Mouse (Mus musculus): ENCODE measurements around the gene Cfap61.

The Cfap61 gene

DNA sequence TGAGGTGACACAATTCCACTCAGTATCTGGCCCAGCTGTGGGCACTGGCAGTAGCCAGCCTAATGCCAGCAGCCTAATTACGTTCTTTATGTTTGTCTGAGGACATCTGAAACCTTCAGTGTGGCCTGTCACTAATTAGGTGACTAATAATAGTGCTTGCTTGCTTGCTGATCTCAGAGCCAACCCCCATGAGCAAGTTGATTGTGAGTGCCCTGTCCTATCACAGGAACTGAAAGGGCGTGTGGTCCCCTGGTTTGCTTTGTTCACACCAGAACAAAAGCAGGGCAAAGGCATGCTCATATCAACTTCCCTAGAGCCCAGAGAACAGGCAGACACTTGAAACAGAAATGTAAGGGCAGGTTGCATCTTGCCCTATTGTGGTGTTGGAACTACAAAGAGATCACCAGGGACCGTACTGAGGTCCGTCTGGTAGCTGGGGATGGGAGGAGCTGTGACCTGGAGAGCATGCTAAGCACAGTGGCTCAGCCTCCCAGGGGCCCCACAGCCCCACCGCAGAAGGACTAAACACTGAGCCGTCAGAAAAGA is 148.8 kb downstream of the Cfap61 start:
- no peak for DNase-seq (ENCODE audit: low read depth, low spot score)

DNA sequence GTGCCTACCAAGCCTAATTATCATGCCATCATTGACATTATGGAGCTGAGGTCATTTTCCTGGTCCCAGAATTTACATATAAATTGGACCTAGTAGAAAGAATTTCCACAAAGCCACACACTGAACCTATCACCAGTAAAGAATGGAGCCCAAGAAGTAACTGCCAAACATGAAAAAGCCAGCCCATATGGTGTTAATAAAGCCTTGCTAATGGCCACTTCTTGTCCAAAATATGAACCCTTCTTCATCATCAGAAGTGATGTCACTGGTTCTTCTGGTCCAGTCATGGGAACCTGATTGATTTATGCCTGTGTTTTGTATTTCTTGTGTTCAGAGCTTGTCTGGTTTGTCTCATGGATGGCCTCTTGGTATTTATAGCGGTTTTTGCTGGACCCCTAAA is 152.8 kb downstream of the Cfap61 start:
- no peak for DNase-seq (ENCODE audit: low read depth, low spot score)

DNA sequence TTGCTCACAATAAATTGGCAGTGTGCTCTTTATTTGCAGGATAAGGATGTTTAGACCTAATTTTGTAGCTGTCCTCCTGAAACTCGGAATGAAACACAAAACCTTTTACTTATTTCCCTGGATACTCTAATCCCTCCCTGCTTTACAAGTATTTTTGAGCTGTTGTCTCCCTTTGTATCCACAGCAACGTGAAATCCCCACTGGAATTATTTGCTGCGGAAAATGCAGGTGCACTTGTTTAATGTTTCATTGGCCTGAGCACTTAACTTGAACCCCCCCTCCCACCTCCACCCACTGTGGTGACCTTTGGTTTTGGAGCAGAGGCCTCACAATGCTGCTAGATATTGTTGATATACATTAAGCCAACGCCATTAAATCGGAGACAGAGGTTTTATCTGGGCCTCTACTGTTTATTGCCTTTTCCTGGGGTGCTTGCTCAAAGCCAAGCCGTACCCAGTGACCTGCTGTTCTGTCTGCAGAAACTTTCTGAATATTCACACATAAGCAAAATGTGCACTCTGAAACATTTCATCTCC is 154.6 kb downstream of the Cfap61 start:
- DNase-seq (ENCODE audit: low read depth, low spot score): no peak

DNA sequence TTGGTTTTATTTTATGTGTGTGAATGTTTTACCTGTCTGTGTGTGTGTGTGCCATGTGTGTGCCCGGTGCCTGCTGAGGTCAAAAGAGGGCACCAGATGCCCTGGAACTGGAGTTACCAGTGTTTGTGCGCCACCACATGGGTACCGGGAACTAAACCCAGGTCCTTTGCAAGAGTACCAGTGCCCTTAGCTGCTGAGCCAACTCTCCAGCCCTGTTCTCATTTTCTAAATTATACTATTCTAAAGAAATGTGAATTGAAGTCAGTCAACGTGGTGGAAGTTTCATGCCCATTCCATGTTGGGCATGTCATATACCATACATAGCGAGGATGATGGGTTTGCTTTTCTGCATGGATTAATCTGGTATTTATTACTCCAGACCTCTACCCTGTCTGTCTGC is 162.9 kb downstream of the Cfap61 start:
- no peak for DNase-seq (ENCODE audit: low read depth, low spot score)

DNA sequence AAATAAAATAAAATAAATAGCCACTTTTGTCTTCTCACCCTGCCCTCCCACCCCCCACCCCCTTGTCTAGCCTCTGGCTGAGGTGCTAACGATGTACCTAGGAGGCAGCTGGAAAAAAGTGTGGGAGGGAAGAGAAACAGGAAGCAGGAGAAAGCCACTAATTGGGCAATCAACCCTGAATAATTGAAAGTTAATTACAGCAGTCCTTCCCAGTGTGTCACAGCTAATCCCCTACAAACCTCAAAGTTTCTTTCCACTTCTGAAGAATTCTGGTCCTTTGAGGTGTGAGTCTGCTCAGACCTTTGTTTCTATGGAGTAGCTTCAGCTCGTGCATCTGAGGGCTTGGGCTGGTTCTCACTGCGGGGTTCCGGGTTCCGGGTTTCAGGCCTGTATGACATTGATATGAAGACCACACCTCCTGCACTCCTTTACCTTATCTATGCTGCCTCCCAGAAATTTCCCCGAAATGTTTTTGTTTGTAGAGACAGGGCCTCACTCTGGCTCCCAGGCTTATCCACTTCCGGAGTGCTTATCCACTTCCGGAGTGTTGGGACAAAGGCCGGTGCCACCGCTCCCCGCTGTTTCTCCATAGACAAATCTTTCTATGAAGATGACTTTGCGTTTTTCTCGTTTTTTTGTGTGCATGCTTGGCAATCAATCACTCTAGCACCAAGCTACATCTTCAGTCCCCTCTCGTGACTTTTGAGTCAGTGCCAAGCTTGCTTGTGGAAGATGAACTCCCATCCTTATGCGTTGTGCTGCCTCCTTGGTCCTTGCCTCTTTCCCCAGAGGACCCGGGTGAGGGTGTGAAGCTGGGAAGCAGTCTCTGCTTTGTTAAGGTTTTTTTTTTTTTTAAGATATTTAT is 164.5 kb downstream of the Cfap61 start:
- DNase-seq (ENCODE audit: low read depth, low spot score): no peak

DNA sequence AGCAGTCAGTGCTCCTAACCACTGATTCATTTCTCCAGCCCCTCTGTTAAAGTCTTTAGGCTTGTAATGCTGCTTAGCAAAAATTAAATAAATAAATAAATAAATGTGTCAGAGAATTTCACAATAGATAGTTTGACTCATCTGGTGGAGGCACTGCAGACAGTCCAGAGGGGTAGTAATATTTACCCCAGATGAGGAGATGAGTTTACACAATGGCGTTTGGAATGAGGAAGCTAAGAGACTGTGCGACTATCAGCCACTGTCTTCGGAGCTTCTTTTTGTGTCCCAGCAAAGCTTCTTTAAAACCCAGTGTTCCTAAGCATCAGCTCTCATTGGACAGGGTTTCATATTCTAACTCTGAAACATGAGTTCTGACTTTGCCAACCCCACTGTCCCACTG is 165.3 kb downstream of the Cfap61 start:
- DNase-seq (ENCODE audit: low read depth, low spot score): no peak

DNA sequence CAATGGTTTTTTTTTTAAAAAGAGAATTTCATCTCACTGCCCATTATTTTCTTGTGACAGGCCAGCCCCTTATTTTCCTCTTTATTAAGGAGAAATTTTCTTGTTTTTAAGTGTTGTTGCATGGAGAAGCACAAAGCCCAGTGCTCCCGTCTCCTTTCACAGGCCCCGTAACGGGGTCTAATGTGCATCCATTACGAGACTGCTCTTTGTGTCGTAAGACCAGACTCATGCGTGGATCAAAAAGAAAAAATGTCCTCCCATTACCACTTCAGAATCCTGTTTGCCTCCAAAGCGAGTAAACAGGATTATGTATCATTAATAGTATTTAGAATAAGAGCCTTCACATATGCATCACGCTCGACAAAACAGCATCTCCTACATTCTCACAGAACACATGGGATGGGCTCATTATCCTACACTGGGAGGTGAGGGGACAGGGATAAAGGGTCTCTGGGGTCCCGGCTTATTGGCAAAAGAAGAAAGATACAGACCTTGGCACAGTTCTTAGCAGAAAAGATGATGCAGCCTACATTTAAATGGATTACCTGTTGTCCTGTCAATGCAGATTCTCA is 166.0 kb downstream of the Cfap61 start:
- no peak for DNase-seq (ENCODE audit: low read depth, low spot score)

DNA sequence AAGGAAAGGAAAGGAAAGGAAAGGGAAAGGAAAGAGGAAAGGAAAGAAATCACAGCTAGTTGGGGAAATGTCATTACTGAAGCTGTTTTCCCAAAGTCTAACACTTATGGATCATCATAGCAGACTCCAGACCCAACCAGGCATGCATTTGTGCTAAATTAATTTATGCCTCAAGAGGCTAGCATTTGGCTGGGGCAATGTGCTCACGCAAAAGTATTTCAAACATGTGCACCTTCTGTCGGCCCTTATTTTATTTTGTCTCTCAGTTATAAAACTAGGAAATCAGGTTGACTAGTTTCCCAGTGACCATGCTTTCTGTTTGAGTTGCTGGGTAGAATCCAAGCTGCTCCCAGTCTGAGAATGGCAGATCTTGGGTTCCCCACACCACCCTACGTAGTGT is 168.0 kb downstream of the Cfap61 start:
- DNase-seq (ENCODE audit: low read depth, low spot score): no peak

DNA sequence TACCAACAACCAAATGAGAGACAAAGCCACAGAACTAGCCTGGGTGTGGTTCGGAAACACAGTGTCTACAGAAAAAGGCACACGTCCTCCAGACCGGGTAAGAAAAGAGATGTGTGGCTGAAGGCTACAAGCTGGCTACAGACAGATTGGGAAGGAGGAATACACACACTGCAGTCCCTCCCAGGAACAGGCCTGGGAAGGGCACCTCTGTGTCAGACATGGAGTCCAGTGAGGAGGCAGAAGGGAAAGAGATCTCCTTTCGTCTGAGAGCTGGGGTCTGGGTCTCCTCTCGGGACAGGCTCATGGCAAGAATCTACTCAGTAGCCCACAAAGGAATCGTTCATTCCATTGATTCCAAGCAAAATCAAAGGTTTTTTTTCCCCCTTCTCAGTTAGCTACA is 170.8 kb downstream of the Cfap61 start:
- DNase-seq (ENCODE audit: low read depth, low spot score): no peak

DNA sequence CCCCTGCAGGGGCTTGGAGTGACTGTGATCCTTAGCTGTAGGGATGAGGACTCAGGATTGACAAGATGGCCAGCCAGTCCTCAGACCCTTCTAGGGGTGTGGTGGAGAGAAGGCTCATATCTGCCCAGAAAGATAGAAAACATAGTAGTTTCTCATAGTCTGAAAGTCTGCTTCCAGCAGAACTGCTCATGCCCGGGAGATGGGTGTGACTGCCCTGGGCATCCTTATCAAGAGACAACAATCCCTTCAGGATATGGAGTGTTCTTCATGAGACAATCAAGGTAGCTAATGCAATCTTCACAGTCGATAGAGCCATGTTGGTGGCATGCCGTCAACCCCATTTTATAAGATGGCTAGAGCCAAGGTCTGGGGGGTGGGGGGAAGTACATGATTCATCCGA is 173.4 kb downstream of the Cfap61 start:
- DNase-seq (ENCODE audit: low read depth, low spot score): no peak

DNA sequence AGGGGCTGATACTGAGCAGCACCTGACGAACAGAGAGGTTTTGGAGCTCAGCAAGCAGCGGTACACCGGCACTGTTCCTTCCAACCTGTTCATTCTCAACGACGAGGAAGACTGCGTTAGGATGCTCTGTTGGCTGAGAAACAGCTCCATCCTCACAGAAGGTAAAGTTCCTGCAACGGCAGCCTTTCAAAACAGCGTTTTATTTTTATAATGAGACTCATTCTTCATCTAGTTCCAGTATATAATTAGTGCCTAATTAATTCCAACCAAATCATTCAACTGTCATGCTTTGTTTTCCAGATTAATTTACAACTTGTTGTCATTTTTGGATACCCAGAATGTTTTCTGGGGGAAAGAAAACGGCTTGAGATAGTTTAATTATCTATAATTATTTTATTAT is 175.3 kb downstream of the Cfap61 start:
- no peak for DNase-seq (ENCODE audit: low read depth, low spot score)

DNA sequence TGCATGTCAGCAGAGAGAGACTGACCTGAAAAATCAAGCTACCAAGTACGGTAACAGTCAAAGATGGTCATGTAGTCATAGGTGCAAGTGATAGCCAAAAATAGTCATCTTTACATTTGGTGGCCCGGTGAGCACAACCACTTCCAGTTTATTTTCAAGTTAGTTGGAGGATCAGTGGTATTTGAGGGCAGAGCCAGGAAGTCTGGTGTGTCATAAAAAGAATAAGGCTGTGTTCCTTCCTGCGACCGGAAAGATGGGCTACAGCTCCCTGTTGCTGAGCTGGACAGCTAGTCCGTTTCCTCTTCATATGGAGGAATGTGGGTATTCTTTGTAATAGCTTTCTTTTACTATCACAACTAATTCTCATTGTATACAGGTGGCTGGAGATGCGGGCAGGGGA is 181.7 kb downstream of the Cfap61 start:
- DNase-seq (ENCODE audit: low read depth, low spot score): no peak

DNA sequence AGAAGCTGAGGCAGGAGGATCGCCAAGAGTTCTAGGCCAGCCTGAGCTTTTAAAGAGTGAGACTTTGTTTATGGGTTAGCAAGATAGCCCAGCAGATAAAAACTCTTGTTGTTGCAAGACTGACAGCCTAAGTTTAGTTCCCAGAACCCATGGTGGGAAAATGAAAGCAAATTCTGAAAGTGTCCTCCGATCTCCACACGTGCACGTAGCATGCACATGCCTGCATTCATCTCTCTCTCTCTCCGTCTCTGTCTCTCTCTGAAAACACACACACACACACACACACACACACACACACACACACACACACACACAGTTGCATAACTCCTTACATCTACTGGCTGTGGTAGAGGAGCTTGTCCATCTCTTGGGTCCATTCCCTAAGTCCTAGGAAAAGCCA is 182.1 kb downstream of the Cfap61 start:
- DNase-seq (ENCODE audit: low read depth, low spot score): no peak

DNA sequence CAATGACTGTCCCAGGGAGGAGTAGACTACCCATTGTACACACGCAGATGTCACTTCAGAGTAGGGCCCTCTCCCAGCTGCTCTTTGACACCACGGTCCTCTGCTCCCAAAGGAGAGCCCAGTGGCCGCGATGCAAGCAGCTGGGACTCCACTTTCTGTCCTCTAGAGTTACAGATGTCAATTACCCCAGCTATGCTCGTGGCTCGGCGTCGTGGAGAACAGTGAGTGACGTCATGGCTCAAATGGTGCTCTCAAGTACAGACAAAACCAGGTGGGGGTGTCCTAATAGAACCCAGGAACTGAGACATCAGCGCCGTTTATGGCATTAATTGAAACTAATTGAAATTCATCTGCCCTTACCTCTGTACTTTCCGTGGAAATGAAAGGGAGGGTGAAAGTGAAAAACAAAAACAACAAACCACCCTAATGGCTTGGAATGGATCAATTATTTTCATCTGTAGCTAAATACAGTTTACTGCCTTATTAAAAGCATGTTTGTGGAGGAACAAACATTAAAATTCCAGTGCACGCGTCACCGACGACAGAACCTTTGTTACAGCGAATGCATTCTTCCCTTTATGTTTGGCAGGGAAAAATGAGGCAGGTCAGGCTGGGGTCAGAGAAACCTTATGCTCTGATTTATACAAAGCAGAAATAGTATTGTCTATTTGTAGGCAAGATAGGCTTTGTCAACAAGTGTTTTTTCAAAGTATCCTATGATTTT is 182.8 kb downstream of the Cfap61 start:
- no peak for DNase-seq (ENCODE audit: low read depth, low spot score)

DNA sequence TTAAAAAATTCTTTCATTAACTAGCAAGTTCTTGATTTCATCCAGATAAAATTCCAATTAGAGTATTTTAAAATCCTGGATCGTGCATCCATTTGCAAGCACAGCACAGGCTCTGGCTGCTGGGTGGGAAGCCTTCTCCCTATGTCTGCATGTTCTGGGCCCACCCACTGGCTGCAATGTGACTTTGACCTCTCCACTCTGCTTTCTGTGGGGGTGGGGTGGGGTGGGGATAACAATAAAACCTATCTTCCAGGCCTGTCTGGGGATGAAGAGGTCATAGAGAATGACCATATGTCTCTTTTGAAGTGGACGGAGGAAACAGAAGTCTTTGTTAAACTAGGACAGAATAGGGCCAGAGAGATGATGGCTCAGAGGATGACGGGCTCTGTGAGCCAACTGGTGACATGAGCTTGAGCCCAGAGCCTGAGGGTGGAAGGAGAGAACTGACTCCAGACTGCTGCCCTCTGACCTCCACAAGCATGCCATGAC is 183.4 kb downstream of the Cfap61 start:
- DNase-seq (ENCODE audit: low read depth, low spot score): no peak

DNA sequence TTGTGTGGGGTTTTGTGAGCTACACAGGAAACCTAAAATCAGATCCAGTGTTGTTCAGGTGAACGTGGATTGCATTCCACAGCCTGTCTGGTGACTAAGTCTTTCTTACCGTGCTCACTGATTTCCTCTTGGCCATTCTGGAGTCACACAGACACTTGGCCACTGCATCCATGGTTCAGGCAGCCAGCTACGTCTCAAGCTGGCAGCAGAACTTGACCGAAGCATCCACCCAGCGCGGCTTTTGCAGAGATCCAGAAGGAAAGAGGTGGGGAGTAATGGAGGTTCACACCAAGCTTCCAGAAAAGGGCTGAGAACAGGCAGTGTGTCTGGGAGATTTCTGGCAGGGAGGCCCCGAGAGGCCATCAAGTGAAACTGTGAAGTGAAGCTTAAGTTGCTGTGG is 187.0 kb downstream of the Cfap61 start:
- no peak for DNase-seq (ENCODE audit: low read depth, low spot score)

DNA sequence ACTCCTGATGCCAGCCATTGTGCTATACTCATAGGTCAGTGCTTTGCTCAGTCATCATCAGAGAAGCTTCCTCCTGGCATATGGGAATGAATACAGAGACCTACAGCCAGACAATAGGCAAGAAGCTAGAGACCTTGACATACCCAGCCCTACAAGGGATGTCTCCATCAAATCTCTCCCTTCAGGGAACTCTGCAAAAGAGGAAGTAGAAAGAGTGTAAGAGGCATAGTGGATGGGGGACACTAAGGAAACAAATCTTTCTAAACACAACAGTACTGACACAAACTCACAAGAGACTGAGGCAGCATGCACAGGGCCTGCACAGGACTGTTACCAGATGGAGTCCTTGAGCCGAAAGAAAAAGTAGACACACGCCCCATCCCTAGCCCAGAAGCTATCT is 190.5 kb downstream of the Cfap61 start:
- DNase-seq (ENCODE audit: low read depth, low spot score): no peak

DNA sequence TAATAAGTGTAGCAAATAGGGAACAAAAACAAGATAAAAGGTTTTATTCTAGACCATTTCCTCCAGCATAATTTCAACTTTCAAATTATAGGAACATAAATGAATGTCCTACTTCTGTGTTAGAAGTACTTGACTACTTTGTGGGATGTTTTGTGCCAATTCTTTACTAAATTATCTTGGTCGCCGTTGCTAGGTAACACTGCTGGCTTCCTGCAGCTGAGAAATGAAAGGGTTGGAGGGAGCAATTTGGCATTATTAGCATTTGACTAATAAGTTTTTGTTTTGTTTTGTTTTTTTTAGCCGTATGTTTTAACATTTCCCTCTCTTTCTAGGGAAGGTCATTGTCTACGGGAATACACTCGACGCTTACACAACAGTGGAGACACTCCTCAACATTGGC is 194.0 kb downstream of the Cfap61 start:
- no peak for DNase-seq (ENCODE audit: low read depth, low spot score)

DNA sequence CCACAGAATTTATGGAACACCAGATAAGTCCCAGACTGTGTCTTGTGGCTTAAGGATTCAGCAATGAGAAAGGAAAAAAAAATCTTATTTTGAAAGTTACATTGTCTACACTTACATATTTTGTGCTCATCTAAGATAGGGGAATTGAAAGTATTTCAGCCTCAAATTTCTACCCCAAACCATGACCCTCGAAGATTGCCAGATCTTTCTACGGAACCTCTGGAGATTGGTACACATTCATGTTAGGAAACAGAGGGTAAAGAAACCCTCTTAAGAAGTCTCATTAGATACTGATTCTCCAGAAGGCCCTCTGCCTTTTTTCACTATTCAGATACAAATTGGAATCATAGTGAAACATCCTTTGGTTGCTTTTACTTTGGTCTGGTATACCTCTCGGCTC is 195.9 kb downstream of the Cfap61 start:
- DNase-seq (ENCODE audit: low read depth, low spot score): no peak

DNA sequence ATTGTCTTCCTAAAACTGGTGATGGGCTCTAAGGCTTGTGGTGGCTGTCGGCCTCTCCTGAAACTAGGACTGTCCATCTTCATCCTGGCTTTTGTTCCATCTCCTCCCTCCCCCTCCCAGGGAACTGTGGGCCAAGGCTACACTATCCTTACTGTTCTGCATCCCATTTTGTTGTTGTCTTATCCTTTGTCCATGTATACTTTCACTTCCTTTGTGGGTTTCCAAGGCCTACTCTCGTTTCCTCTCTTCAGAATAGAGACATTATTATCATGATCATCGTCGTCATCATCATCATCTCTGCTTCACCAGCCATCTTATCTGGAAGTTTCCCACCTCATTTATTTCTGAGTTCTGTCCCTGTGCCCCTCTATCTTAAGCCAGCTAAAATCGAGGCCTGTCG is 199.7 kb downstream of the Cfap61 start:
- no peak for DNase-seq (ENCODE audit: low read depth, low spot score)

DNA sequence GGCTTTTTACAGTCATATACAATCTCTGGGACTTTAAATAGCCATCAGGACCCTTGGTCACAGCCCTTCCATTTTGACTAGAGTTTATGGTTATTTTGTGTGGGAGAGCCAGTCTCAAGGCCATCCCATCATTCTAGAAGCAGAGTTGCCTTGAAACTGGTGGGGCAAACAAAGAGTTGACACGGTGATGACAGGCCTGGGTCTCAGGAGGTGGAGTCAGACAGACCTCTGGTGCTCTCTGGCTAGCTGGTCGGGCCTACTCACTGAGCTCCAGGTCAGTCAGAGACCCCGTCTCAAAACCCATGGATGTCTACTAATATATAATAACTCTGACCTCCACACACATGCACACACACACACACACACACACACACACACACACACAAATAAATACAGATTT is 206.1 kb downstream of the Cfap61 start:
- DNase-seq (ENCODE audit: low read depth, low spot score): no peak

DNA sequence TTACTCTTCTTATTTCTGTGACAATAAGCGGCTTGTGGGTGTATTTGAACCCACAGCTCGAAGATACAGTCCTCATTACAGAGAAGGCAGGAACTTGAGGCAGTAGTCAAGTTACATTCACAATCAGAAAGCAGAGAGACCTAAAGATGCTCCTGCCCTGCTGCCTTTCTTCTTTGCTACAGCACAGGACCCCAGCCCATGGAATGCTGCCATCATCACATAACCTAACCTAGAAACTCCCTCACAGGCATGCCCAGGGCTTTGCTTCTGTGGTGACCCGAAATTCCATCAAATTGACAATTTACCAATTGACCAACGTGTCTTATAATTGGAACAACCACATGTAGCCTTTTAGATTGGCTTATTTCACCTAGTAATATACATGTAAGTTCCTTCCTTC is 212.7 kb downstream of the Cfap61 start:
- DNase-seq (ENCODE audit: low read depth, low spot score): no peak

All from ES-CJ7 (cell line).